9 mouse cellular contexts compared by ENCODE assay signal in the genomic region with DNA sequence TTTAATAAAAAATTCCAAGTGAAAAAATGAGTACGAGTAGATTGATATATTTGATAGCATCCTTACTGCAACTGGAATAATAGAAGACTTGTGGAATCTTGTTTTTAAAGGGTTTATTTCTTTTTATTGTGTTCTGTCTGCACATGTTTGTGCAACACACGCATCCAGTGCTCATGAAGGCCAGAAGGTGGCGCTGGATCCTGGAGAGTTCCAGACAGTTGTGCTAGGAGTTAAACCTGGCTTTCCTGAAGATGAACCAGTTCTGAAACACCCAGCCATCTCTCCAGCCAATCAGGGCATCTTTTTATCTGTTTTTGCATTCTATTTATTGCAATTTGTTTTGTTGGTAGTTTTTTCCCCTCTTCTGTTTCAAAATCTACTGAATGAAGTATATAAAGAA. TPM values are rescaled to one million over a fixed set of nuclear protein-coding genes. Genes with fewer than 3 reads are reported as not detected.
DNase-seq lines count a peak whose midpoint lies in the region; ATAC-seq and TF ChIP-seq lines count a peak whose summit lies in the region.
"Had no signal": no experiment of that assay in that cellular context is flagged by ENCODE, and none has a peak within 500 bp of the region (broad histone marks: within the 10 kb centered on the region; RNA-seq: fewer than 3 reads in every experiment).

No protein-coding gene starts in this region.

- H3K36me3 ChIP-seq in ES-E14 (ENCODE audit: control insufficient read depth, insufficient read depth, low read length, poor library complexity, severe bottlenecking) = no peaks in the 10 kb centered on the region

- H3K27ac ChIP-seq in ES-E14 (ENCODE audit: insufficient read depth, low read depth, low read length, poor library complexity, severe bottlenecking) = no peak overlapping the region
- H3K27ac ChIP-seq: heart, embryonic 13.5 days had no signal

- in situ Hi-C loops in ES-E14 (cut with MboI; ENCODE audit: low sequenced_read_pairs in 2 of 2, unreplicated experiment in 2 of 2) = no loop called here

- H3K9me3 ChIP-seq in ES-E14 (ENCODE audit: control insufficient read depth, insufficient read depth, low read depth, low read length) = no peaks in the 10 kb centered on the region
- H3K9me3 ChIP-seq: heart, embryonic 13.5 days had no signal

- ATAC-seq in frontal cortex, adult (ENCODE audit: low TSS enrichment) = peak; percentile 82

- H3K4me3 ChIP-seq in ES-E14 (ENCODE audit: insufficient read depth in 1 of 2, low read depth in 1 of 2, low read length in 2 of 2, poor library complexity in 1 of 2, severe bottlenecking in 1 of 2) = no peak overlapping the region
- H3K4me3 ChIP-seq: heart, embryonic 13.5 days had no signal

- peak; percentile 50 to 61 for DNase-seq in layer of hippocampus, postnatal 10 days (ENCODE audit: low spot score in 2 of 2)
- DNase-seq in layer of hippocampus, postnatal 36 days = no peak
- peak; percentile 65 for DNase-seq in ES-E14 (ENCODE audit: low read depth, low spot score)
- peak; percentile 78 for DNase-seq in brain, adult 2 months (ENCODE audit: low read depth, low spot score)
- DNase-seq in left cerebral cortex, postnatal 25 days (ENCODE audit: low spot score in 2 of 2) = peak; percentile 27 to 55
- DNase-seq in ovary, postnatal 36 days (ENCODE audit: low spot score) = peak; percentile 39
- DNase-seq in urinary bladder, postnatal 36 days (ENCODE audit: low spot score in 2 of 2) = peak; percentile 7 to 44

- no peak overlapping the region for H3K9ac ChIP-seq in ES-E14 (ENCODE audit: insufficient read depth, low read depth, low read length, poor library complexity, severe bottlenecking)
- H3K9ac ChIP-seq: heart, embryonic 13.5 days had no signal

- H3K4me1 ChIP-seq in ES-E14 (ENCODE audit: control insufficient read depth in 2 of 2, insufficient read depth in 2 of 2, low read length in 2 of 2, poor library complexity in 1 of 2) = no peaks in the 10 kb centered on the region

- intact Hi-C loops in left cerebral cortex, postnatal 25 days (cut with DNase I) = no loop called here

TF ChIP-seq in ES-E14, 5 proteins besides CTCF, POLR2A, EP300 and RAD21:
- TF ChIP-seq ZC3H11A (IDR thresholded peaks at IDR 0.05; ENCODE audit: borderline replicate concordance, low read depth, low read length) (peak; percentile 54; the same call in 1 of the 2 replicates), HCFC1 (IDR thresholded peaks at IDR 0.05; ENCODE audit: borderline replicate concordance, insufficient read depth, low read length) (no peak)

RNA-seq across cellular contexts. Expression of a gene that starts 22.4 kb away (rescaled TPM):
- total RNA-seq in layer of hippocampus, postnatal 10 days (2021) = 10 to 100 TPM; 78.5 to 94.9 TPM
- total RNA-seq in layer of hippocampus, postnatal 36 days (2021) = 10 to 100 TPM; 61.6 to 72.6 TPM
- total RNA-seq in ES-E14 (2012; rRNA removed) = 13.6 and 18.8 TPM in 2 replicates
- total RNA-seq in left cerebral cortex, postnatal 25 days (2021) = 10 to 100 TPM; 74.9 to 82.3 TPM

RNA-seq across cellular contexts. Expression of a gene that starts 22.6 kb away (rescaled TPM):
- 1 to 10 TPM; 8.5 to 8.9 TPM for total RNA-seq in layer of hippocampus, postnatal 10 days (2021)
- 10 to 100 TPM in 1 of 2 experiments, 1 to 10 TPM in 1; 9.3 to 14.3 TPM for total RNA-seq in layer of hippocampus, postnatal 36 days (2021)
- 3.5 and 4.4 TPM in 2 replicates for total RNA-seq in ES-E14 (2012; rRNA removed)
- 10 to 100 TPM in 1 of 2 experiments, 1 to 10 TPM in 1; 8.8 to 10.6 TPM for total RNA-seq in left cerebral cortex, postnatal 25 days (2021)

Comparison
In these comparisons a context has a peak if more than half of its experiments do, and no peak if none do; other contexts are left out.
1. DNase-seq: peak in layer of hippocampus, postnatal 10 days (2 of 2), ES-E14 (single experiment), brain, adult 2 months (single experiment), left cerebral cortex, postnatal 25 days (2 of 2), ovary, postnatal 36 days (single experiment) and urinary bladder, postnatal 36 days (2 of 2); none in layer of hippocampus, postnatal 36 days (0 of 2).